Mouse (Mus musculus): ENCODE results near the gene Hdac9. TPM values are rescaled to one million over a fixed set of nuclear protein-coding genes. Genes with fewer than 3 reads are reported as not detected.

Gene Hdac9
- total and polyA plus RNA-seq, 2 experiments = 0.56 to 1.6 TPM

DNA sequence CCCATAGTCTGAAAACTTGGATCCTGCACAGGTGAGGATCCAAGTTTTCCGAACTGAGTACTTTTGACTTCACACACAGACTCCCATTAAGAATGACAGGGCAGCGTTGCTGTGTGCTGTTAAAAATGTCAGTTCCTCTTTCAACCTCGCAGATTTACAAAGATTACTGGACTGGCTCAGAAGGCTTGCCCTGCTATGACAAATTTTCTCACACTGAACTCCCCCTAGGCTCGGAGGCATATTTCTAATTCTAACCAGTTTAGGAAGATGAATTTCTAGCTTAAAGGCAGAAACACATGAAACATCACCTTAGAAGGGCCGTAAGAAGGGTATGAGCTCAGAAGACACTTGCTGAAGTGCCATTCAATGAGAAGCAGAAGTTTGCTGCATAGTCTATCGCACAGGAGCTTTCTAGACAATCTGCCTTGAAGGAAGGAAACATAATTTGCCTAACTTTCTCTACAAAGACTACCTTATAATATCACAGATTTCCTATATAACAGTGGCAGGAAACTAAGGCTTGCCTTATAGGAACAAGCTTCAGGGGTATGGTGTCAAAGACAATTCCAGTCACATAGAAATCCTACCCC, 137.4 kb downstream of the Hdac9 start:
- Histone ChIP-seq H3K4me3 (ENCODE audit: insufficient read depth, low read depth, low read length) (no peak overlapping the region), H3K9ac (ENCODE audit: low read depth, low read length) (no peak overlapping the region), H3K79me2 (ENCODE audit: control insufficient read depth, insufficient read depth, low read length) (no peaks in the 10 kb centered on the region), H3K27ac (replicated peaks; ENCODE audit: insufficient read depth, low read depth, low read length) (no peak overlapping the region), H3K27me3 (ENCODE audit: control insufficient read depth, insufficient read depth, low read length) (no peaks in the 10 kb centered on the region), H3K36me3 (ENCODE audit: control insufficient read depth, insufficient read depth, low read length) (no peaks in the 10 kb centered on the region), H3K4me1 (ENCODE audit: control insufficient read depth, insufficient read depth, low read length) (peaks cover 2% of the 10 kb centered on the region; the same call in 1 of the 2 replicates)
- 82% methylated on average over 6 of the region's 6 CpGs for WGBS
- no peak for DNase-seq (ENCODE audit: extremely low read depth, low read depth, low spot score)
- TF ChIP-seq POLR2A (IDR thresholded peaks at IDR 0.05; ENCODE audit: extremely low read depth, insufficient read depth, low read length) = no peak
- no peak for TF ChIP-seq CTCF (IDR thresholded peaks at IDR 0.05; ENCODE audit: low read depth, low read length)

DNA sequence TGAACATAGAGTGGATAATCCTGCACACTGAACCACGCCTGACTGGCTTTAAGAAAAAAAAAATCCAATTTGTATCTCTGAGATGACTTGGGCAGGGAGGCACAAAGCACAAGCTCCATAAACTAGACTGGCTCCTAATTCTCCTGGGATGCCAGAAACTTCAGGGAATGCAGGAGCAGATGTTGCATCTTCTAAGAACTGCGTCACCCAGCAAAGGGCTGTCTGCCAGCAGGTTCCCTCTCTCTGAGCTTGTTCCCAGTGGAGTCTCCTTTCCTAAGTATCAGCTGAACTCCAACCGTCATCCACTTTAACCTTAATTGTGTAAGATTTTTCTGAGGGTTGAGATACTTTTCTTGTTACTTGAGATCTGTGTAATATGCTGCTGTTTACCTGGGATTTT, 140.7 kb downstream of the Hdac9 start:
- Histone ChIP-seq H3K4me3 (ENCODE audit: insufficient read depth, low read depth, low read length) (no peak overlapping the region), H3K27ac (replicated peaks; ENCODE audit: insufficient read depth, low read depth, low read length) (no peak overlapping the region), H3K36me3 (ENCODE audit: control insufficient read depth, insufficient read depth, low read length) (no peaks in the 10 kb centered on the region), H3K9ac (ENCODE audit: low read depth, low read length) (no peak overlapping the region), H3K4me1 (ENCODE audit: control insufficient read depth, insufficient read depth, low read length) (no peaks in the 10 kb centered on the region), H3K79me2 (ENCODE audit: control insufficient read depth, insufficient read depth, low read length) (no peaks in the 10 kb centered on the region), H3K27me3 (ENCODE audit: control insufficient read depth, insufficient read depth, low read length) (no peaks in the 10 kb centered on the region)
- 86% methylated on average over 3 of the region's 3 CpGs for WGBS
- DNase-seq (ENCODE audit: extremely low read depth, low read depth, low spot score) = no peak
- TF ChIP-seq POLR2A (IDR thresholded peaks at IDR 0.05; ENCODE audit: extremely low read depth, insufficient read depth, low read length) (no peak), CTCF (IDR thresholded peaks at IDR 0.05; ENCODE audit: low read depth, low read length) (no peak)

DNA sequence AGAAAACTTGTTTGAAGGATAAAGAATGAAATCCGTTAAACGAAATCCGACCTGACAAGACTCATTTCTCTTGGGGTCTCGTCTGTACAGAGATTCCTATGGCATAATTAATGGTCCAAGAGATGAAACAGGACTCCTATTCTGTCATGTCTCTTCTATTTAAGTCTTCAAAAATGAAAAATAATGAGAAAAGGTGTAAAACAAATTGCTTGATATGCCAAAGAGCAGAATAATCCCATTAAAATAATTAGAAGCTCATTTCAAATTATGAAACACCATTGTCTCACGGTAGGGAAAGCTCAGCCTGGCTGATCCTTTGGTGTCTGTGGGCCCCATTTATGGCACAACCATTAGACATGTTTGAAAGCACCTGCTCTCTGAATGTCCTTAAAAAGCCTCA, 142.8 kb downstream of the Hdac9 start:
- DNase-seq (ENCODE audit: extremely low read depth, low read depth, low spot score) = no peak
- TF ChIP-seq CTCF (IDR thresholded peaks at IDR 0.05; ENCODE audit: low read depth, low read length) = no peak
- TF ChIP-seq POLR2A (IDR thresholded peaks at IDR 0.05; ENCODE audit: extremely low read depth, insufficient read depth, low read length) = no peak
- no peaks in the 10 kb centered on the region for H3K36me3 ChIP-seq (ENCODE audit: control insufficient read depth, insufficient read depth, low read length)
- H3K79me2 ChIP-seq (ENCODE audit: control insufficient read depth, insufficient read depth, low read length) = no peaks in the 10 kb centered on the region
- no peak overlapping the region for H3K27ac ChIP-seq (replicated peaks; ENCODE audit: insufficient read depth, low read depth, low read length)
- 89% methylated on average over 5 of the region's 5 CpGs for WGBS
- H3K9ac ChIP-seq (ENCODE audit: low read depth, low read length) = no peak overlapping the region
- no peaks in the 10 kb centered on the region for H3K4me1 ChIP-seq (ENCODE audit: control insufficient read depth, insufficient read depth, low read length)
- H3K27me3 ChIP-seq (ENCODE audit: control insufficient read depth, insufficient read depth, low read length) = no peaks in the 10 kb centered on the region
- no peak overlapping the region for H3K4me3 ChIP-seq (ENCODE audit: insufficient read depth, low read depth, low read length)

DNA sequence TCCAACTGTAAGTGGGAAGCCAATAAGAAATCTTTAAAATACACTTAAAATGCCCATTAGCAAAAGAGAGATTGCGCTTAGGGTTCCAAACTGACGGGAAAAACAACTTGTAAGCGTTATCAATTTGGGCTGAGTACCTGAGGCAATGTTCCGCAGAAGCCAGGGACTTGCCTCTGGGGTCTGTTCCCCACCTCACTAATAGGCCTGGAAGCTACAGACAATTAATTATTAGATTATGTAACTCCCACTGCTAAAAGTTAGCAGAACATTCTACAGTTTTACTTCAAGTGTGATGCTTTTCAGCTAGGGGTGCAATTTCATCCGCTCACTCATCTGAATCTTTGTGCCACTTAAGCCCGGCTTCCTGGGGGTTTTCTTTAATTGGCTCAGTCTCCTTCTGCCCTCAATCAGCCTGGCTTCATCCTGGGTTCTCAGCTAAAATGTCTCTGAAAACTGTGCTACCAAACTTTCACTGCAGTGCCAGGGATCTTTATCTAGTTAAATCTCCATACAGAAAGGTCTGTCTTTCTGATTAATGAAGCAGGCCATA, 149.6 kb downstream of the Hdac9 start:
- Histone ChIP-seq H3K4me1 (ENCODE audit: control insufficient read depth, insufficient read depth, low read length) (no peaks in the 10 kb centered on the region), H3K4me3 (ENCODE audit: insufficient read depth, low read depth, low read length) (no peak overlapping the region), H3K36me3 (ENCODE audit: control insufficient read depth, insufficient read depth, low read length) (no peaks in the 10 kb centered on the region), H3K27ac (replicated peaks; ENCODE audit: insufficient read depth, low read depth, low read length) (no peak overlapping the region), H3K9ac (ENCODE audit: low read depth, low read length) (no peak overlapping the region), H3K27me3 (ENCODE audit: control insufficient read depth, insufficient read depth, low read length) (no peaks in the 10 kb centered on the region), H3K79me2 (ENCODE audit: control insufficient read depth, insufficient read depth, low read length) (no peaks in the 10 kb centered on the region)
- TF ChIP-seq POLR2A (IDR thresholded peaks at IDR 0.05; ENCODE audit: extremely low read depth, insufficient read depth, low read length) (no peak), CTCF (IDR thresholded peaks at IDR 0.05; ENCODE audit: low read depth, low read length) (no peak)
- DNase-seq (ENCODE audit: extremely low read depth, low read depth, low spot score) = no peak
- WGBS = 90% methylated on average over 6 of the region's 6 CpGs

DNA sequence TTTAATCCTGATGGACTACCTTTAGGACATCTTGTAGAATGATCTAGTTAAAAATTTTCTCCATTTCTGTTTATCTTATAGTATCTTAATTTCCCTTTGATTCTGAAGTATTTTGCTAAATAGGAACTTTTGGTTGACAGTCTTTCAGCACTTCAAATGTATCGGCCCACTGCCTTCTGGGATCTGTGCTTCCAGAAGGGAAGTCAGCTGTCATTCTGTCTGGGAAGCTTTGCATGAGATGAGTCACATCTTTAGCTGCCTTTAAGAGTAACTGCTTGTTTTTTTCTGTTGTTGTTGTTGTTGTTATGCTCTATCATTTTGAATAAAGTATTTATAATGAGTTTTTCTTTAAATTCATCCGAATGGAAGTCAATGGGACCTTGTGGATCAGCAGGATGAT, 169.6 kb downstream of the Hdac9 start:
- no peaks in the 10 kb centered on the region for H3K79me2 ChIP-seq (ENCODE audit: control insufficient read depth, insufficient read depth, low read length)
- H3K27me3 ChIP-seq (ENCODE audit: control insufficient read depth, insufficient read depth, low read length) = no peaks in the 10 kb centered on the region
- TF ChIP-seq CTCF (IDR thresholded peaks at IDR 0.05; ENCODE audit: low read depth, low read length) = no peak
- TF ChIP-seq POLR2A (IDR thresholded peaks at IDR 0.05; ENCODE audit: extremely low read depth, insufficient read depth, low read length) = no peak
- DNase-seq (ENCODE audit: extremely low read depth, low read depth, low spot score) = no peak
- no peaks in the 10 kb centered on the region for H3K4me1 ChIP-seq (ENCODE audit: control insufficient read depth, insufficient read depth, low read length)
- 76% methylated on average over 2 of the region's 2 CpGs for WGBS
- H3K27ac ChIP-seq (replicated peaks; ENCODE audit: insufficient read depth, low read depth, low read length) = no peak overlapping the region
- H3K4me3 ChIP-seq (ENCODE audit: insufficient read depth, low read depth, low read length) = no peak overlapping the region
- no peak overlapping the region for H3K9ac ChIP-seq (ENCODE audit: low read depth, low read length)
- H3K36me3 ChIP-seq (ENCODE audit: control insufficient read depth, insufficient read depth, low read length) = no peaks in the 10 kb centered on the region

DNA sequence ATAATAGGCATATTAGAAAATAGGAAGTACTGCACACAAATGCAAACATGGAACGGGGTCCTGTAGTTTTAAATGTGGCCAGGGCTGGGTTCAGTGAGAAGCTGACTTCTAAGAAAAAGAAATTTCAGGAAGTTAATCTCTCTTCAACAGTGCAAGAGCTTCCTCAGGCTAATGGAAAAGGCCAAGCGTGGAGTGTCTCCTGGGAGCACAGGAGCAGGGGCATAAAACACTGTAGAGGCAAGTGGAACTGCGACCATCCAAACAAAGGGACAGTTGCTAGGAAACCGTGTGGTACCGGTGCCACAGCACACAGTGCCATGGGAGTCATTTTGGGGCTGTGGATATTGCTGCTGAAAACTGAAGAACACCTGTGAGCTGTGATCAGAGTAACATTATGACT, 191.7 kb downstream of the Hdac9 start:
- no peak for DNase-seq (ENCODE audit: extremely low read depth, low read depth, low spot score)
- no peak for TF ChIP-seq CTCF (IDR thresholded peaks at IDR 0.05; ENCODE audit: low read depth, low read length)
- no peak for TF ChIP-seq POLR2A (IDR thresholded peaks at IDR 0.05; ENCODE audit: extremely low read depth, insufficient read depth, low read length)

More for the DNA sequence above, 191.7 kb downstream of the Hdac9 start:
- no peak overlapping the region for H3K27ac ChIP-seq (replicated peaks; ENCODE audit: insufficient read depth, low read depth, low read length)
- no peaks in the 10 kb centered on the region for H3K36me3 ChIP-seq (ENCODE audit: control insufficient read depth, insufficient read depth, low read length)
- H3K79me2 ChIP-seq (ENCODE audit: control insufficient read depth, insufficient read depth, low read length) = no peaks in the 10 kb centered on the region
- H3K27me3 ChIP-seq (ENCODE audit: control insufficient read depth, insufficient read depth, low read length) = no peaks in the 10 kb centered on the region
- no peak overlapping the region for H3K4me3 ChIP-seq (ENCODE audit: insufficient read depth, low read depth, low read length)
- 57% methylated on average over 5 of the region's 5 CpGs for WGBS
- no peak overlapping the region for H3K9ac ChIP-seq (ENCODE audit: low read depth, low read length)
- peaks cover 7% of the 10 kb centered on the region; the same call in 1 of the 2 replicates for H3K4me1 ChIP-seq (ENCODE audit: control insufficient read depth, insufficient read depth, low read length)

All from liver, adult 2 months (tissue).